Mouse (Mus musculus) fat pad, adult 2 months (tissue): ENCODE results near the gene Urb1.

ENCODE experiments used
- DNase-seq: peaks from one replicate; pipeline ENCODE4 v3.0.0-alpha.2; 2011; ENCODE audit warnings: low read depth, low spot score; ENCODE audit errors: extremely low read depth

Urb1 gene

DNA sequence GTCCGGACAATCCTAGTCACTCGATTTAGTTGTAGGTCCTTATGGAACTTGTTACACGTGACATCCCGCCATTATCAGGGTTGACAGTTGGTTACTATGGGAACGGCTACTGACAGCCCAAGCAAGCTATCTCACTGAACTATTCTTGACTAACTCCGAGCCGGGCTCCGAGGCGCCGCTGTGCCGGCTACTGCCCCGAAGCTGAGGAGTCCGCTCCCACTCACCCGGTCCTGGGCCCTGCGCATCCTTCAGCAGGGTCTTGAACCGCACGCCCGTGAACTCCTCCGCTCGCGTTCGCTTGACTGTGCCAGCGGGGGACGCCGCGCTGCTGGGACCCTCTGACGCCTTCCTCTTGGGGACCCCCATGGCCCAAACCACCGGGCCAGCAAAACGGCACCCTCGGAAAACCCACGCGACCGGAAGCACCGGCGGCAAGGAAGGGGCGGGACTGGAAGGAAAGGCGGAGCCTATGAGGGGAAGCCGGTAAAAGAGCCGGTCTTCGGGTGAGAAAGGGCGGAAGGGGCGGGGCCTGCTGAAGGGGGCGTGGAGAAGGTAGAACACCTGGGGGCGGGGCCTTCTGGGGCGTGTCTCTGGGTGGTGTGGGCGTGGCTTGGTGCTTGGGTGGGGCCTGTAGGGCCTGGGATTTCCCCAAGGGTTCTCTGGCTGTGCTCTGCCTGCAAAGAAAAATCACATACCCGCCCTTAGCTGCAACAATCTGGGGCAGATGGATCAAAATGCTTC, at the start of gene Urb1:
Gene Urb1, minus strand, starts transcription at position 439 of the 741 bp plus-strand sequence.
- DNase-seq, result peak; percentile 39

GRCm38 (mm10) chr16:90858206-90858605, 48.0 kb upstream of the Urb1 start:
- no peak for DNase-seq

GRCm38 (mm10) chr16:90856552-90857200, 46.5 kb upstream of the Urb1 start:
- DNase-seq, result peak; percentile 33

DNA sequence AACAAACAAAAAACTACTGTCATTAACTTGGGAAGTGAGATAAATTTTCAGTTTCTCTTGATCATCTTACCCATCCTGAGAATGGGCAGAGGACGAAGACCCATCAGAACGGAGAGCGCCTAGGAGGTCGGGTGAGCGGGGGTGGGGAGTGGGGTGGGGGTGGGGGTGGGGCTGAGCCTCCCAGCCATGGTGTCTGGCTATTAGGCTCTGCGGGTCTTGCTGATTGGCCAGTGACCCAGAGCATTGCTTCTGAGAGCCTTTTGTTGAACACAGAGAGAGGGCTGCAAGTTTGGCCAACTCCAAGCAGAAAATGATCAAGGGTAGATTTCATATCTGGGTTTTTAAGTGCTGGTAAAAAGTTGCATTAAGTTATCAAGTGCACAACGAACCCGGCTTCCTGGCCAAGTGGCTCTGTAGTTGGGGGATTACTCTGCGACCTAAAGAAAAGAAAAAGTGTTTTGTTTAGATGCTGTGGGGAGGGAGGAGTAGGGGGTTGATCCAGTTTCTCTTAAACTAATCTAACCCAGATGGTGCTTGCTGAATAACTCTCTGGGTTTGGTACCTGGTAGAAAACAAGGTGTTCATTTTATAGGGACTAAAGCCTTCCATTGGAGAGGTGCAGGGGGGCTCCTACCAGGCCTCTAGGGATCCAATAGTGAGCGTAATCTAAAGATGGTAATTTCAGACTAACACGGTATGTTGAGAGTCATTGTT, 41.6 kb upstream of the Urb1 start:
- no peak for DNase-seq

DNA sequence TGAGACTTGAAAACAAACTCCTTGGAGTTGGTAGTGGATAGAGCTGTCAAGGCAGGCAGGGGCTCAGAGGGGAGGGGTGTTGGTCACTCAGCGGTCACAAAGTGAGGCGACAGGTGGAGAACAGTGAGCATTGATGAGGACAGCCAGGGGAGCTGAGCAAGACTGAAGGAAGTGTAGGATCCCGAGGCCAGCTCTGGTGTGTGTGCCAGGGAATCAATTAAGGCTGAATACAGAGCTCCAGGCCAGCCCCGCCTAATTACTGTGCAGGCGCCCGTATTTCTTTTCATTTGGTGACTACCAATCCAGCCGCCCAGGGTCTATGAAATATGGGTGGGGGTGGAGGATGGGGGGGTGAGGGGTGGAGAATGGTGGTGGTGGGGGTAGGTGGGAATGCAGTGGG, 40.7 kb upstream of the Urb1 start:
- no peak for DNase-seq

DNA sequence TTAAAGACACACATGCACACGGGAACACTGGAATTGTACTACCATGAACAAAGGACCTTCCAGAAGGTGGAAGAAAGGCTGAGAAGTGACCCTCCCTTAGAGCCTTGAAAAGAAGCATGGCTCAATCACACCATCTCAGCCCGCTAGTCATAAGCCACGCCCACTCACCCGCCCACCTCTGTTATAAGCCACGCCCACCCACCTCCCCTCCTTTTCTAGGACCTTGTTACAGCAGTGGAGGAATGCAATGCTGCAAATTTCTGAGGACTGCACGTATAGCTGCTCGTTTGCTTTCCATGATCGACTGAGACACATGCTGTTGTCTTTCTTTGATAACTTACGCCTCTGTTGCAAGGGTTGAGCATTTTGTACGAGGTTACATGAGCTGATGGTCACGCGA, 39.0 kb upstream of the Urb1 start:
- DNase-seq, result no peak

DNA sequence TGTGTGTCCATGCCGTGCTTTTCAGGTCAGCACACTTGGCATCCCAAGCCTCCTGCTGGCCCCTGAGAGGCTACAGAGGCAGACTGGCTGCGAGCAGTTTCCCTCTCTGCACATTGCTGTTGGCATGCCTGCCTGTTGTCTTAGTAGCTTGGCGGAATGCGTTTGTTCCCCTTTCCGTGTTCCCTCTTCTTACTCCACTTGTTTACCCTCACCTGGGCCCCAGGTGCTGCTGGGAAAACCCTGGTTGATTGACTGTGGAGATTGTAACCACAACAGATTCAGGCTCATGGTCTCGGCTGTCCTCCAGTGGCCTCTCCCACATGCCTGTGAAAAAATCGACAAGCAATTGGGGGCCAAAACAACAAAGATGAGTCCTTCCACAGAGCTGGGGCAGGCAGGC, 38.5 kb upstream of the Urb1 start:
- DNase-seq, result no peak

- DNase-seq, result no peak
Measured at GRCm38 (mm10) chr16:90845591-90845990, 35.4 kb upstream of the Urb1 start.

GRCm38 (mm10) chr16:90845038-90845437, 34.8 kb upstream of the Urb1 start:
- DNase-seq, result no peak

- DNase-seq, result no peak
Measured at GRCm38 (mm10) chr16:90842164-90842563, 32.0 kb upstream of the Urb1 start.

GRCm38 (mm10) chr16:90837431-90837830, 27.2 kb upstream of the Urb1 start:
- no peak for DNase-seq

DNA sequence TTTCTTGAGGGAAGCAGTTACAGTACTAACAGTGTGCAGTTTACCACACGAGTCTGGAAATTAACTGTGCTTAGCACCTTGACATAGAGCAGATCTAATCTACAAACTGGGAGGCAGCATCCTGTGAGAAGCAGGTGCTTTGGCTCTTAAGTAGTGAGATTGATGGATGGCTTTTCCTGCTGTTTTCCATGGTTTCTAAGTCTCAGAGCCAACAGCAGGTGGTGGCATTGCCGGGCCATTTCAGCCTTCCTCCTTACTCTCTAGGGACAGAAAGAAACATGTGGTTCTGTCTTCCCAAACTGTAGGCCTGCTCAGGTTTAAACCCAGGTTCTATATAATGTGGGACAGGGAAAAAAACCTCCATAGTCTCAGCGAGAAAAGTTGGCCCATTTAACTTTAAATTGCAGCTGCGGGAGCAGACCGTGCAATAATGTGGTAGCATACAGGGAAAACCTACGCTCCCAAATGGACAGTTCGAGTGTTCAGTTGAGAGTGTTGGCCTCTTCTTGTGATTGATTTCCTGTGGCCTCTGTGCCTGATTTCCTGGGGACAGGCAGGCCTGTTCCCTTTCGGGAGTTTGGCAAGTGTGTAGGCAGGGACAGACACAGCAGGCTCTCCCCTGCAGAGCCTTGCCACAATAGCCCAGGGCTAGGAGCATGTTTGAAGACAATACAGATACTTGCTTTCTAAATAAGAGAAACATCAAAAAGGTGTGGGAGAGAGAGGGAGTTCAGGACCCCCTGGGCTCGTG, 23.0 kb upstream of the Urb1 start:
- DNase-seq, result no peak

- no peak for DNase-seq
Measured at GRCm38 (mm10) chr16:90832495-90832894, 22.3 kb upstream of the Urb1 start.

DNA sequence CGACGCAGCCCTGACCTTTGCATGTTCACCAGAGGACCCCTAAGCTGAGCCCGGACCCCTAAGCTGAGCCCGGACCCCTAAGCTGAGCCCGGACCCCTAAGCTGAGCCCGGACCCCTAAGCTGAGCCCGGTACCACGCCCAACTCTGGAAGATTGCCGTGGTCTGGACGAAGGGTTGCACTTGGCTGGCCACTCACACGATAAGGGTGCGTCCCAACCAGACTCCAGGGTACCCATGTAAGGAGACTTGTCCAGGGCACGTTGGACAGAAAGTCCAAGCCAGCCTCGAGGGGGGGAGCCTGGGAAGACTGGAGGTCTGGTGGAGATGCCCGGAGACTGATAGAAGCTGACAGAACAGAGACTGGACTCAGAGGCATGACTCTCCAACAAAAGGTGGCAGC, 21.5 kb upstream of the Urb1 start:
- no peak for DNase-seq

DNA sequence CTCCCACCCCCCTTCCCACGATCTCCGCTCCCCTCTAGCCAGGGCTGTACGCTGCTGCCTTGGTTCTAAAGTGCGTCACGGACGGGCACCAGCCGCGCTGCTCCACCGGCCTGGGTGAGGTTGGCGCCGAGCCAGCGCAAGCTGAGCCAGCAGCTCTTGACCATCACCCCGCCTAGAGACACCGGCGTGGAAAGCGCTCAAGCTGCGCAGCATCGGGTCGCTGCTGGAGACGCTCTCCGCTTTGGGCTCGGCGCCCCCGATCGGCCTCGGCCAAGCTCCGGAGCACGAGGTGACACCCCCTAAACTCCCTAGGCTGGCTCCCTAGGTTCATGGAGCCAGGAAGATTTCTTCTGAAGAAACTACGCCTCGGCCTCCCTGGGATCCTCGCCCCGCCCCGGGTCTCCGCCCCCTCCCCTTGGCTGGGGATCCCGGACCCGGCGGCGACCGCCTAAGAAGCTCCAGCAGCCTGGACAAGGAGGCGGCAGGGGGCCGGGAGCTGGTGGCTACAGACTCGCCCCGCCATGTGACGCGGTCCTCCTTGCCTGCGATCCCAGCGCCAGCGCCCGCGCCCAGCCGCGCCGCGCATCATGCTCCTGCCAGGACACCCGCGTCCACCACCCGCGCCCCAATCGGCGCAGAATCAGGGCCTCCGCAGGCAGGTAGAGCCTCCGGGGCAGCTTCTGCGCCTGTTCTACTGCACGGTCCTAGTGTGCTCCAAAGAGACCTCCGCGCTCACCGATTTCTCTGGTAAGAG, 20.6 kb upstream of the Urb1 start:
- DNase-seq, result no peak

- no peak for DNase-seq
Measured at GRCm38 (mm10) chr16:90829894-90830685, 19.9 kb upstream of the Urb1 start.

DNA sequence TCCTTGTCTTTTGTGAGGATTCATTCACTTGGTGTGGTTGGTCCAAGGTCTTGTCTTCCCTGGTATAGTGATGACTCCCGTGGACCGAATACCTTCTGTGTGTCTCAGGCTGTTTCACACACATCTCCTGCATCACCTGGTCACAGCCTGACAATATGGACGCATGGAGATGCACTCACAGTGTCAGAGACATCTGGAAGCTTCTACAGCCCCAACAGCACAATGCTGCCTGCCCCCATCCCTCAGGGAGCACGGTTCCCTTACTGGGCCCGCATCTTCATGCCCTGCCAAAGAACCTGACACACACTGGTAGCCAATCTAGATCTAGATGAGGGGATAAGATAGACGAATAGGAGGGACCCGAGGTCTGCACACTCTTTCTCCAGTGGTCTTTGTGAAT, 18.9 kb upstream of the Urb1 start:
- no peak for DNase-seq

- DNase-seq, result no peak
Measured at GRCm38 (mm10) chr16:90827498-90827897, 17.3 kb upstream of the Urb1 start.

DNA sequence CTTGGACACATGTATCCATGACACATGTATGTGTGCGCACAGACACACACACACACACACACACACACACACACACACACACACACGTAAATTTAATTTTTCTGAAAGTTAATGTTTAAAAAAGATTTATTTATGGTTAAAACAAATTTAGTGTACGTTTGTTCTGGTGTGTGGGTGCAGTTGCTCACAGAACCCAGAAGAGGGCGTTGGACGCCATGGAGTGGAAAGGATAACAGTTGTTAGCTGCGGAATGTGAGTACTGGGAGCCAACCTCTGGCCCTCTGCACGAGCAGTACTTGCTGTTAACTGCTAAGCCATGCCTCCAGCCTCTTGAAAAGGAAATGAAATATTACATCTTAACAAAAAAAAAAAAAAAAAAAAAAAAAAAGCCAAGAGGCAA, 16.2 kb upstream of the Urb1 start, which contains the start of gene Eva1c:
Gene Eva1c, plus strand, starts transcription at position 263 of the 400 bp plus-strand sequence.
- DNase-seq, result no peak

- no peak for DNase-seq
Measured at GRCm38 (mm10) chr16:90826041-90826440, 15.8 kb upstream of the Urb1 start.
